Mouse (Mus musculus) liver, postnatal 0 days (tissue): ENCODE results near the gene Fam126a. TPM values are rescaled to one million over a fixed set of nuclear protein-coding genes. Genes with fewer than 3 reads are reported as not detected.

Experiments
- ATAC-seq: fragments of 200-750 bp; cut with Nextera tagmentation; 2 replicates; pipeline ENCODE4 v1.8.0; 2017; ENCODE audit warnings: mild to moderate bottlenecking, moderate library complexity
- DNase-seq: peaks from one replicate; pipeline ENCODE4 v3.0.0-alpha.2; 2016
- H3K27ac ChIP-seq: fragments of 300-500 bp; sonication (generic); 2 replicates; pipeline ENCODE4 v1.5.1; 2014; ENCODE audit warnings: antibody characterized with exemption, moderate library complexity, mild to moderate bottlenecking, low read depth
- H3K27me3 ChIP-seq: fragments of 300-500 bp; sonication (generic); 2 replicates; pipeline ENCODE4 v1.6.1; 2014; ENCODE audit warnings: low read length, control low read depth, mixed read lengths; ENCODE audit not compliant: insufficient read depth
- H3K36me3 ChIP-seq: fragments of 300-500 bp; sonication (generic); replicated peaks from 2 replicates; pipeline ENCODE4 v1.6.1; 2014; ENCODE audit warnings: mild to moderate bottlenecking, control low read depth, low read length, moderate library complexity, mixed read lengths; ENCODE audit not compliant: insufficient read depth
- H3K4me1 ChIP-seq: fragments of 300-500 bp; sonication (generic); 2 replicates; pipeline ENCODE4 v1.6.1; 2014; ENCODE audit warnings: antibody characterized with exemption, mild to moderate bottlenecking, control low read depth; ENCODE audit not compliant: insufficient read depth
- H3K4me2 ChIP-seq: fragments of 300-500 bp; sonication (generic); 2 replicates; pipeline ENCODE4 v1.6.1; 2014; ENCODE audit warnings: low read depth, mild to moderate bottlenecking, low read length, moderate library complexity, mixed read lengths
- H3K4me3 ChIP-seq: fragments of 300-500 bp; sonication (generic); 2 replicates; pipeline ENCODE4 v1.5.1; 2014; ENCODE audit warnings: low read depth, low read length
- H3K9ac ChIP-seq: fragments of 300-500 bp; sonication (generic); replicated peaks from 2 replicates; pipeline ENCODE4 v1.6.1; 2014; ENCODE audit warnings: mild to moderate bottlenecking, moderate library complexity
- H3K9me3 ChIP-seq: fragments of 300-500 bp; sonication (generic); 2 replicates; pipeline ENCODE4 v1.6.1; 2016; ENCODE audit warnings: mild to moderate bottlenecking, control low read depth, low read length, mixed read lengths
- CTCF ChIP-seq: sonication (generic); IDR thresholded peaks from 2 replicates; pipeline ENCODE4 v1.5.1; 2016; ENCODE audit warnings: antibody characterized with exemption, low read depth
- EP300 ChIP-seq: IDR thresholded peaks from 2 replicates; pipeline ENCODE4 v1.6.1; 2016; ENCODE audit warnings: antibody characterized with exemption, low read depth, mild to moderate bottlenecking
- WGBS: fragments of 180-500 bp; shearing (Covaris S2); extraction: QIAGEN DNeasy Blood & Tissue Kit; methylation state at CpG from one replicate; pipeline ENCODE4 v1.1.7; 2014; ENCODE audit not compliant: insufficient replicate concordance; 5-methylcytosine and 5-hydroxymethylcytosine counted together
- polyA plus RNA-seq: library from polyadenylated mRNA; unstranded; fragments of >200 nt; fragmentation: Nextera tagmentation; extraction: Ambion mirVana; gene quantifications from 2 replicates; pipeline ENCODE4 v1.2.1, GENCODE M21; 2015

Fam126a gene
- polyA plus RNA-seq, 1 experiment from 2014 or later = 33.4 TPM

DNA sequence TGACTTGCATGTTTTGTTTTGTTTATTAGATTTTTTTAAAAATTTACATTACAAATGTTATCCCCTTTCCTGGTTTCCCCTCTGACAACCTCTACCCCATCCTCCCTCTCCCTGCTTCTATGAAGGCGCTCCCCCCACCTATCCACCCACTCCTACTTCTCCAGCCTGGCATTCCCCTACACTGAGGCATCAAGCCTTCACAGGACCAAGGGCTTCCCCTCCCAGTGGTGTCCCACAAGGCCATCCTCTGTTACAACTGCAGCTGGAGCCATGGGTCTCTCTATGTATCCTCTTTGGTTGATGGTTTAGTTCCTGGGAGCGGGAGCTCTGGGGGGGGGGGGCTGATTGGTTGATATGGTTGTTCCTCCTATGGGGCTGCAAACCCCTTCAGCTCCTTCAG, 7.3 kb downstream of the Fam126a start:
- Histone ChIP-seq H3K27me3 (no peaks in the 10 kb centered on the region), H3K36me3 (no peaks in the 10 kb centered on the region), H3K9me3 (no peaks in the 10 kb centered on the region), H3K4me2 (no peak overlapping the region), H3K4me1 (no peaks in the 10 kb centered on the region; the same call in 1 of the 2 replicates), H3K4me3 (no peak overlapping the region), H3K9ac (no peak overlapping the region), H3K27ac (no peak overlapping the region)
- ATAC-seq (no peak), DNase-seq (no peak)
- TF ChIP-seq CTCF = no peak
- no peak for TF ChIP-seq EP300
- WGBS = 98% methylated on average over 2 of the region's 2 CpGs

DNA sequence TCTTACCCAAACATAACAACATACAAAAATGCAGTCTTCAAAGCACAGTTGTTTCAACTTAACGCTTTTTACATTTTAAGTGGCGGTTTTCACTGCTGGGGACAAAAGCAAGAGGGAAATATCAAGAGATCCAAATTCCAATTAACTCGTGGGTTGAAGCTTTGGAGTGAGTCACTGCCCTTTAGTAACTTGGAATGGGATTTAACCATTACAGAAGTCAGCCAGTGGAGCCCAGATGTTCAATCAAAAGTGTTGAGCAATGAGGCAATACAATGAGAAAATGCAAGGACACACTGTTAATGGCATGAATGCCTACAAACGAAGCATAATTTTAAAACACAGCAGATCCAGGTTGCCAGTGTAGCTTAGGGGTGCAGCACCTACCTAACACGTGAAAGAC, 8.8 kb downstream of the Fam126a start:
- Histone ChIP-seq H3K36me3 (no peaks in the 10 kb centered on the region; the same call in 1 of the 2 replicates), H3K9me3 (no peaks in the 10 kb centered on the region), H3K4me2 (no peak overlapping the region), H3K4me1 (no peaks in the 10 kb centered on the region; the same call in 1 of the 2 replicates), H3K4me3 (no peak overlapping the region), H3K27ac (no peak overlapping the region), H3K9ac (no peak overlapping the region), H3K27me3 (no peaks in the 10 kb centered on the region)
- ATAC-seq (no peak), DNase-seq (no peak)
- TF ChIP-seq EP300 = no peak
- no peak for TF ChIP-seq CTCF
- WGBS = 80% methylated on average over 5 of the region's 5 CpGs

- Histone ChIP-seq H3K36me3 (no peaks in the 10 kb centered on the region; the same call in 1 of the 2 replicates), H3K4me1 (no peaks in the 10 kb centered on the region; the same call in 1 of the 2 replicates), H3K9ac (no peak overlapping the region), H3K27me3 (no peaks in the 10 kb centered on the region), H3K27ac (no peak overlapping the region), H3K9me3 (no peaks in the 10 kb centered on the region), H3K4me3 (no peak overlapping the region), H3K4me2 (no peak overlapping the region)
- TF ChIP-seq EP300 (no peak), CTCF (no peak)
- WGBS = 74% methylated on average over 4 of the region's 4 CpGs
- ATAC-seq (no peak), DNase-seq (no peak)
Observed at GRCm38 (mm10) chr5:24020380-24020779, 10.1 kb downstream of the Fam126a start.

DNA sequence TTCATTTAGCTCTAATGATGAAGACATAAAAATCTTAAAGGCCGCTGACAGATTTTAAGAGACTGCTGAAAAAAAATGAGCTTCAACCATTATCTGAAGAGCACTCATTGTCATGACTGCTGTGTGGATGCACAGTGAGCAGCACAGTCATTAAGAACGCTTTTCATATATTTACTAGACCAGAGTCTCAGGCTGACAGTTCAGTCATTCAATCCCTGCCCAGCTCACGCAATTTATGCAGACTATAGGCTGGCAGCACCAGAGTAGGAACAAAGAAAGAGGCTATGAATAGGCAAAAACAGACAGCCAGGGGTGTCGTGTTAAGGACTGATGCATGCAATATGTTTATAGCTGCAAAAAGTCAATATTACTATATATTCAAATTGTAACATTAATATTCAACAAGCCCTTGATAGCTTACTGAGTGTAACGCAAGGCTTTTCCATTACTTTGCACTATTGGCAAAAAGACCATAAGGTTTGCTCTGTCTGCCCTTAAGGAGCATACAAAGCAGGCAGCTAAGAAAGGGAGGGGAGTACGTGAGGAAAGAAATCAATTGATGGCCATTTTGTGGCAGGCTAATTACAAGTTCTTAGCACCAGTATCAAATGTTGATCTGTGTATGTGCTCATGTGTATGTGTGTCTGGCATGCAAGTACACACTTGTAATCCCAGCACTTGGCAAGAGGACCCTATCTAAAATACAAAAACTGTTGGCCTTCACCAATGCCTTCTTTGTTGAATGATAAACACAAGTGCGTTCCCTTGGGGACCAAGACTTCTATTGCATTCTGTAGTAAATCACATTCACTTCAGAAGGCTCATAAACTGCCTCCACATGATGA, 10.9 kb downstream of the Fam126a start:
- Histone ChIP-seq H3K4me1 (no peaks in the 10 kb centered on the region; the same call in 1 of the 2 replicates), H3K27me3 (no peaks in the 10 kb centered on the region), H3K27ac (no peak overlapping the region), H3K4me2 (no peak overlapping the region), H3K9me3 (no peaks in the 10 kb centered on the region), H3K4me3 (no peak overlapping the region), H3K36me3 (no peaks in the 10 kb centered on the region; the same call in 1 of the 2 replicates), H3K9ac (no peak overlapping the region)
- ATAC-seq = no peak
- TF ChIP-seq EP300 = no peak
- no peak for TF ChIP-seq CTCF
- WGBS = 90% methylated on average over 7 of the region's 7 CpGs
- DNase-seq = no peak

GRCm38 (mm10) chr5:24018621-24019261, 11.7 kb downstream of the Fam126a start:
- H3K4me3 ChIP-seq = no peak overlapping the region
- H3K27me3 ChIP-seq = no peaks in the 10 kb centered on the region
- TF ChIP-seq EP300 = no peak
- TF ChIP-seq CTCF = no peak
- WGBS = 82% methylated on average over 7 of the region's 7 CpGs
- H3K9me3 ChIP-seq = no peaks in the 10 kb centered on the region
- no peak overlapping the region for H3K9ac ChIP-seq
- H3K36me3 ChIP-seq = no peaks in the 10 kb centered on the region; the same call in 1 of the 2 replicates
- DNase-seq (no peak), ATAC-seq (no peak)
- H3K4me1 ChIP-seq = no peaks in the 10 kb centered on the region; the same call in 1 of the 2 replicates
- no peak overlapping the region for H3K4me2 ChIP-seq
- H3K27ac ChIP-seq = no peak overlapping the region

- DNase-seq = no peak
- no peak overlapping the region for H3K27ac ChIP-seq
- H3K36me3 ChIP-seq = no peaks in the 10 kb centered on the region; the same call in 1 of the 2 replicates
- no peaks in the 10 kb centered on the region for H3K27me3 ChIP-seq
- WGBS = 100% methylated on average over 1 of the region's 1 CpGs
- no peak for TF ChIP-seq EP300
- TF ChIP-seq CTCF = no peak
- no peaks in the 10 kb centered on the region for H3K9me3 ChIP-seq
- H3K4me3 ChIP-seq = no peak overlapping the region
- no peaks in the 10 kb centered on the region for H3K4me1 ChIP-seq
- no peak overlapping the region for H3K4me2 ChIP-seq
- no peak for ATAC-seq
- H3K9ac ChIP-seq = no peak overlapping the region
Observed at GRCm38 (mm10) chr5:24016912-24017311, 13.6 kb downstream of the Fam126a start.
